Mouse (Mus musculus) adrenal gland, postnatal 4 days (tissue): ENCODE data around the gene Tmem179b. TPM values are rescaled to one million over a fixed set of nuclear protein-coding genes. Genes with fewer than 3 reads are reported as not detected.
A peak's percentile ranks its signal among the peaks of the same experiment; 100 is the strongest.

Experiments used
- DNase-seq, 2 experiments: peaks; one replicate each; pipeline ENCODE4 v3.0.0; 2021 to 2022; ENCODE audit warnings: low spot score in 2 of 2, mixed read lengths in 2 of 2
- long read RNA-seq, 2 experiments: library from polyadenylated mRNA; stranded (forward); transcript quantifications; one replicate each; pipeline ENCODE4 v2.0.0; 2021
- total RNA-seq, 2 experiments: library from RNA; stranded (reverse); gene quantifications; 2 replicates each; pipeline ENCODE4 v1.2.3; 2021

Gene Tmem179b
- 10 to 100 TPM; 65.4 to 68.6 TPM for total RNA-seq
- long read RNA-seq, experiment 1, transcript Tmem179b-201 (5 exons, 818 nt): major isoform, 13 of 55 reads
- long read RNA-seq, experiment 1, transcript Tmem179b-203 (5 exons, 775 nt): minor isoform, 6 of 55 reads
- long read RNA-seq, experiment 1, transcript Tmem179b-202 (3 exons, 499 nt): minor isoform, 7 of 55 reads
- long read RNA-seq, experiment 1, partial matches to known transcripts: 8 of 55 reads
- long read RNA-seq, experiment 1, other reads (novel, unspliced or antisense): 21 of 55 reads
- long read RNA-seq, experiment 2, transcript Tmem179b-201 (5 exons, 818 nt): major isoform, 20 of 72 reads
- long read RNA-seq, experiment 2, transcript Tmem179b-203 (5 exons, 775 nt): minor isoform, 7 of 72 reads
- long read RNA-seq, experiment 2, transcript Tmem179b-202 (3 exons, 499 nt): minor isoform, 5 of 72 reads
- long read RNA-seq, experiment 2, partial matches to known transcripts: 18 of 72 reads
- long read RNA-seq, experiment 2, other reads (novel, unspliced or antisense): 22 of 72 reads

- peak; percentile 83 to 94 for DNase-seq
Observed at GRCm38 (mm10) chr19:8774086-8774835, at the start of gene Tmem179b. Gene Tmem179b (minus strand): TSS chr19:8774467.

- no peak for DNase-seq
Observed at GRCm38 (mm10) chr19:8822696-8823095, 48.4 kb upstream of the Tmem179b start.

- DNase-seq: no peak
Observed at GRCm38 (mm10) chr19:8821146-8821545, 46.9 kb upstream of the Tmem179b start.

- peak in 1 of 2 experiments; percentile 30 for DNase-seq
Observed at GRCm38 (mm10) chr19:8820424-8820956, 46.2 kb upstream of the Tmem179b start.

GRCm38 (mm10) chr19:8819596-8820423 is 45.5 kb upstream of the Tmem179b start, which contains the start of gene Hnrnpul2:
Gene Hnrnpul2 (plus strand): TSS chr19:8820010.
- DNase-seq: peak; percentile 95 to 97

GRCm38 (mm10) chr19:8818801-8819595 is 44.7 kb upstream of the Tmem179b start, which contains the start of gene Ttc9c:
Gene Ttc9c (minus strand): TSS chr19:8819333.
- peak; percentile 76 to 92 for DNase-seq

GRCm38 (mm10) chr19:8818301-8818798 is 44.1 kb upstream of the Tmem179b start:
- no peak for DNase-seq

GRCm38 (mm10) chr19:8817001-8817400 is 42.7 kb upstream of the Tmem179b start:
- DNase-seq: no peak

- DNase-seq: no peak
Observed at GRCm38 (mm10) chr19:8815812-8816211, 41.5 kb upstream of the Tmem179b start.

GRCm38 (mm10) chr19:8806810-8807209 is 32.5 kb upstream of the Tmem179b start:
- no peak for DNase-seq

GRCm38 (mm10) chr19:8803879-8804660 is 29.8 kb upstream of the Tmem179b start:
- no peak for DNase-seq

GRCm38 (mm10) chr19:8803204-8803780 is 29.0 kb upstream of the Tmem179b start:
- DNase-seq: no peak

- peak; percentile 64 to 92 for DNase-seq
Observed at GRCm38 (mm10) chr19:8802130-8802821, 28.0 kb upstream of the Tmem179b start, which contains the start of gene Zbtb3. Gene Zbtb3 (plus strand): TSS chr19:8802555.

- no peak for DNase-seq
Observed at GRCm38 (mm10) chr19:8798947-8799315, 24.7 kb upstream of the Tmem179b start.

- peak; percentile 77 to 81 for DNase-seq
Observed at GRCm38 (mm10) chr19:8798264-8798946, 24.1 kb upstream of the Tmem179b start, which contains the start of gene Polr2g. Gene Polr2g (minus strand): TSS chr19:8798577.

- DNase-seq: no peak
Observed at GRCm38 (mm10) chr19:8790171-8790570, 15.9 kb upstream of the Tmem179b start.

- no peak for DNase-seq
Observed at GRCm38 (mm10) chr19:8789171-8789570, 14.9 kb upstream of the Tmem179b start.
